14 mouse cellular contexts compared by ENCODE assay signal in genomic region chr19:8747368-8747767, GRCm38 (mm10). TPM values are rescaled to one million over a fixed set of nuclear protein-coding genes. Genes with fewer than 3 reads are reported as not detected.
DNase-seq lines count a peak whose midpoint lies in the region; ATAC-seq and TF ChIP-seq lines count a peak whose summit lies in the region.
"Had no signal": no experiment of that assay in that cellular context is flagged by ENCODE, and none has a peak within 500 bp of the region (broad histone marks: within the 10 kb centered on the region; RNA-seq: fewer than 3 reads in every experiment).

No protein-coding gene starts in this region.

- peak; percentile 64 for TF ChIP-seq CTCF in intestine, postnatal 0 days (IDR thresholded peaks at IDR 0.05; ENCODE audit: low read depth)
- TF ChIP-seq CTCF in CH12.LX (conservative IDR thresholded peaks at IDR 0.05 in 1 of 2, IDR thresholded peaks at IDR 0.05 in 1 of 2; ENCODE audit: low read depth in 2 of 2, low read length in 2 of 2) = peak in 1 of 2 experiments; percentile 53; a peak in 2 of 4 replicates

- no peak overlapping the region for H3K27ac ChIP-seq in intestine, postnatal 0 days (ENCODE audit: low read depth, low read length)
- H3K27ac ChIP-seq in intestine, embryonic 16.5 days (ENCODE audit: low read length) = no peak overlapping the region
- H3K27ac ChIP-seq in CH12.LX (ENCODE audit: insufficient read depth, low read depth) = no peak overlapping the region
- no peak overlapping the region for H3K27ac ChIP-seq in hindbrain, embryonic 13.5 days
- H3K27ac ChIP-seq: stomach, embryonic 15.5 days had no signal

- H3K4me3 ChIP-seq in intestine, postnatal 0 days (ENCODE audit: low read depth, low read length) = no peak overlapping the region
- H3K4me3 ChIP-seq in intestine, embryonic 16.5 days (ENCODE audit: low read length) = no peak overlapping the region
- H3K4me3 ChIP-seq in CH12.LX (replicated peaks in 1 of 3; ENCODE audit: low read depth in 2 of 3, low read length in 2 of 3, poor library complexity in 1 of 3) = no peak overlapping the region
- H3K4me3 ChIP-seq in hindbrain, embryonic 13.5 days = no peak overlapping the region
- H3K4me3 ChIP-seq: stomach, embryonic 15.5 days had no signal

- DNase-seq in 3T3-L1 (ENCODE audit: low read depth, low spot score) = peak; percentile 72
- no peak for DNase-seq in CH12.LX (ENCODE audit: extremely low read depth)
- DNase-seq: adrenal gland, adult 8-10 months; gastrocnemius, postnatal 10 days; left cerebral cortex, postnatal 4 days; lung, adult 18-20 months; right cerebral cortex, postnatal 25 days had no signal

- 0 out of 2 replicates have a peak, but pooled peaks cover 5% of the 10 kb centered on the region for H3K4me1 ChIP-seq in intestine, postnatal 0 days (replicated peaks; ENCODE audit: control insufficient read depth, insufficient read depth, low read length)
- H3K4me1 ChIP-seq in intestine, embryonic 16.5 days (ENCODE audit: control insufficient read depth, insufficient read depth, low read length) = peaks cover 8% of the 10 kb centered on the region; the same call in 1 of the 2 replicates
- H3K4me1 ChIP-seq in CH12.LX (ENCODE audit: control insufficient read depth in 1 of 2, insufficient read depth in 2 of 2) = peaks cover 4 to 13% of the 10 kb centered on the region in 2 experiments
- peaks cover 9% of the 10 kb centered on the region for H3K4me1 ChIP-seq in hindbrain, embryonic 13.5 days (replicated peaks)

- H3K36me3 ChIP-seq in intestine, postnatal 0 days (ENCODE audit: control insufficient read depth, insufficient read depth) = peaks cover 84% of the 10 kb centered on the region
- peaks cover 34% of the 10 kb centered on the region for H3K36me3 ChIP-seq in intestine, embryonic 16.5 days (ENCODE audit: control insufficient read depth, insufficient read depth, low read length)
- peaks cover 71 to 91% of the 10 kb centered on the region in 2 experiments for H3K36me3 ChIP-seq in CH12.LX (replicated peaks in 1 of 2; ENCODE audit: control insufficient read depth in 1 of 2, insufficient read depth in 1 of 2, low read length in 1 of 2)
- peaks cover 95% of the 10 kb centered on the region for H3K36me3 ChIP-seq in hindbrain, embryonic 13.5 days

- 76% methylated on average over 2 of the region's 2 CpGs for WGBS in intestine, postnatal 0 days
- 79% methylated on average over 2 of the region's 2 CpGs for whole genome bisulfite sequencing in intestine, embryonic 16.5 days
- WGBS in hindbrain, embryonic 13.5 days = 66% methylated on average over 2 of the region's 2 CpGs

- no peak overlapping the region for H3K4me2 ChIP-seq in intestine, postnatal 0 days (replicated peaks; ENCODE audit: low read depth)
- no peak overlapping the region for H3K4me2 ChIP-seq in intestine, embryonic 16.5 days (ENCODE audit: low read depth, low read length)
- no peak overlapping the region for H3K4me2 ChIP-seq in CH12.LX (ENCODE audit: insufficient read depth, low read depth, poor library complexity, severe bottlenecking)
- no peak overlapping the region for H3K4me2 ChIP-seq in hindbrain, embryonic 13.5 days
- H3K4me2 ChIP-seq: midbrain, embryonic 11.5 days; stomach, embryonic 15.5 days had no signal

- H3K9ac ChIP-seq in intestine, postnatal 0 days (ENCODE audit: low read depth, low read length) = no peak overlapping the region
- H3K9ac ChIP-seq in intestine, embryonic 16.5 days (ENCODE audit: low read depth, low read length) = no peak overlapping the region
- H3K9ac ChIP-seq in CH12.LX (ENCODE audit: insufficient read depth, low read depth) = no peak overlapping the region
- no peak overlapping the region for H3K9ac ChIP-seq in hindbrain, embryonic 13.5 days
- H3K9ac ChIP-seq: stomach, embryonic 15.5 days had no signal

- H3K9me3 ChIP-seq in intestine, postnatal 0 days (ENCODE audit: control insufficient read depth) = no peaks in the 10 kb centered on the region
- H3K9me3 ChIP-seq in intestine, embryonic 16.5 days (ENCODE audit: control insufficient read depth, low read length) = no peaks in the 10 kb centered on the region
- no peaks in the 10 kb centered on the region for H3K9me3 ChIP-seq in CH12.LX (replicated peaks; ENCODE audit: low read length)
- H3K9me3 ChIP-seq in hindbrain, embryonic 13.5 days = no peaks in the 10 kb centered on the region
- H3K9me3 ChIP-seq: stomach, embryonic 15.5 days had no signal

- H3K79me2 ChIP-seq in CH12.LX (replicated peaks; ENCODE audit: control insufficient read depth, extremely low read depth, insufficient read depth, poor library complexity, severe bottlenecking) = peaks cover 13% of the 10 kb centered on the region

- no peak for TF ChIP-seq POLR2A in CH12.LX (IDR thresholded peaks at IDR 0.05; ENCODE audit: low read depth, low read length)

- H3K27me3 ChIP-seq in intestine, postnatal 0 days (replicated peaks; ENCODE audit: control insufficient read depth, insufficient read depth, low read length) = no peaks in the 10 kb centered on the region
- H3K27me3 ChIP-seq in intestine, embryonic 16.5 days (replicated peaks; ENCODE audit: control insufficient read depth, insufficient read depth, low read length) = no peaks in the 10 kb centered on the region
- no peaks in the 10 kb centered on the region for H3K27me3 ChIP-seq in CH12.LX (replicated peaks)
- H3K27me3 ChIP-seq in hindbrain, embryonic 13.5 days = no peaks in the 10 kb centered on the region
- H3K27me3 ChIP-seq: stomach, embryonic 15.5 days had no signal

- peak; percentile 22 for TF ChIP-seq RAD21 in CH12.LX (IDR thresholded peaks at IDR 0.05; ENCODE audit: low read depth, low read length)

- TF ChIP-seq EP300 in CH12.LX (IDR thresholded peaks at IDR 0.05; ENCODE audit: low read length) = no peak

- in situ Hi-C loops in CH12.LX (cut with MboI; ENCODE audit: low pct_ligation_motif_present, low pct_unique_long_range_greater_than_20kb, low sequenced_read_pairs) = loop anchor here (25.0 kb wide), 1 partner anchor 365 kb away; no protein-coding TSS in a partner anchor

- no peak for ATAC-seq in intestine, postnatal 0 days
- ATAC-seq in intestine, embryonic 16.5 days = no peak
- peak; percentile 24; the same call in 1 of the 2 replicates for ATAC-seq in erythroblast, adult 5-6 weeks (replicated peaks; ENCODE audit: low FRiP score, poor library complexity, severe bottlenecking)
- ATAC-seq in erythroid progenitor cell, adult 5-6 weeks (replicated peaks; ENCODE audit: low FRiP score, poor library complexity, severe bottlenecking) = no peak
- ATAC-seq in hindbrain, embryonic 13.5 days (ENCODE audit: low FRiP score) = no peak

- dilution Hi-C loops in CH12.LX (cut with MboI; ENCODE audit: extremely low pct_ligation_motif_present, extremely low pct_unique_long_range_greater_than_20kb, low sequenced_read_pairs) = no loop called here

RNA-seq across cellular contexts. Expression of gene Stx5a, which starts 6.2 kb away (rescaled TPM):
- 83.4 and 89.2 TPM in 2 replicates for polyA plus RNA-seq in intestine, postnatal 0 days (2015; fragmentation: Nextera tagmentation; extraction: Ambion mirVana)
- 120 and 124 TPM in 2 replicates for polyA plus RNA-seq in intestine, embryonic 16.5 days (2015; fragmentation: Nextera tagmentation; extraction: Ambion mirVana)
- 47.5 and 48.1 TPM in 2 replicates for total RNA-seq in CH12.LX (2012; rRNA removed)
- 49.1 and 49.7 TPM in 2 replicates for total RNA-seq in CH12.LX (2014; rRNA removed)
- polyA plus RNA-seq in CH12.LX (2012; ENCODE audit: insufficient read length, low read depth) = 35.2 and 39.3 TPM in 2 replicates
- total RNA-seq in erythroblast, adult 5-6 weeks (2015; ENCODE audit: low replicate concordance) = 105 and 119 TPM in 2 replicates
- 161 and 226 TPM in 2 replicates for total RNA-seq in erythroblast, adult 5-6 weeks (2017; ENCODE audit: low replicate concordance)
- total RNA-seq in erythroid progenitor cell, adult 5-6 weeks (2015; ENCODE audit: low replicate concordance) = 67.0 and 97.7 TPM in 2 replicates
- total RNA-seq in erythroid progenitor cell, adult 5-6 weeks (2017; ENCODE audit: low replicate concordance) = 119 and 128 TPM in 2 replicates
- 120 and 128 TPM in 2 replicates for polyA plus RNA-seq in hindbrain, embryonic 13.5 days (2015; fragmentation: Nextera tagmentation; extraction: Ambion mirVana)

RNA-seq across cellular contexts. Expression of gene 1700092M07Rik, which starts 6.8 kb away (rescaled TPM):
- 0.50 and 0.56 TPM in 2 replicates for polyA plus RNA-seq in intestine, postnatal 0 days (2015; fragmentation: Nextera tagmentation; extraction: Ambion mirVana)
- polyA plus RNA-seq in intestine, embryonic 16.5 days (2015; fragmentation: Nextera tagmentation; extraction: Ambion mirVana) = 0.91 and 1.6 TPM in 2 replicates
- 3.8 and 4.8 TPM in 2 replicates for total RNA-seq in CH12.LX (2012; rRNA removed)
- total RNA-seq in CH12.LX (2014; rRNA removed) = 1.0 and 2.4 TPM in 2 replicates
- 3.1 and 4.3 TPM in 2 replicates for polyA plus RNA-seq in CH12.LX (2012; ENCODE audit: insufficient read length, low read depth)
- total RNA-seq in erythroblast, adult 5-6 weeks (2015; ENCODE audit: low replicate concordance) = not detected in 2 replicates
- not detected in 2 replicates for total RNA-seq in erythroblast, adult 5-6 weeks (2017; ENCODE audit: low replicate concordance)
- not detected in 2 replicates for total RNA-seq in erythroid progenitor cell, adult 5-6 weeks (2015; ENCODE audit: low replicate concordance)
- not detected in 2 replicates for total RNA-seq in erythroid progenitor cell, adult 5-6 weeks (2017; ENCODE audit: low replicate concordance)
- 1.9 and 3.0 TPM in 2 replicates for polyA plus RNA-seq in hindbrain, embryonic 13.5 days (2015; fragmentation: Nextera tagmentation; extraction: Ambion mirVana)

RNA-seq across cellular contexts. Expression of gene Nxf1, which starts 9.5 kb away (rescaled TPM):
- polyA plus RNA-seq in intestine, postnatal 0 days (2015; fragmentation: Nextera tagmentation; extraction: Ambion mirVana) = 54.5 and 57.2 TPM in 2 replicates
- polyA plus RNA-seq in intestine, embryonic 16.5 days (2015; fragmentation: Nextera tagmentation; extraction: Ambion mirVana) = 133 and 137 TPM in 2 replicates
- total RNA-seq in CH12.LX (2012; rRNA removed) (66.5 and 83.6 TPM in 2 replicates), CH12.LX (2014; rRNA removed) (101 and 102 TPM in 2 replicates)
- 136 and 160 TPM in 2 replicates for polyA plus RNA-seq in CH12.LX (2012; ENCODE audit: insufficient read length, low read depth)
- total RNA-seq in erythroblast, adult 5-6 weeks (2015; ENCODE audit: low replicate concordance) = 135 and 146 TPM in 2 replicates
- total RNA-seq in erythroblast, adult 5-6 weeks (2017; ENCODE audit: low replicate concordance) = 35.0 and 81.7 TPM in 2 replicates
- 462 and 487 TPM in 2 replicates for total RNA-seq in erythroid progenitor cell, adult 5-6 weeks (2015; ENCODE audit: low replicate concordance)
- 79.9 and 80.3 TPM in 2 replicates for total RNA-seq in erythroid progenitor cell, adult 5-6 weeks (2017; ENCODE audit: low replicate concordance)
- 168 and 170 TPM in 2 replicates for polyA plus RNA-seq in hindbrain, embryonic 13.5 days (2015; fragmentation: Nextera tagmentation; extraction: Ambion mirVana)

RNA-seq across cellular contexts. Expression of gene Wdr74, which starts 11.7 kb away (rescaled TPM):
- polyA plus RNA-seq in intestine, postnatal 0 days (2015; fragmentation: Nextera tagmentation; extraction: Ambion mirVana) = 32.8 and 33.4 TPM in 2 replicates
- 78.1 and 88.7 TPM in 2 replicates for polyA plus RNA-seq in intestine, embryonic 16.5 days (2015; fragmentation: Nextera tagmentation; extraction: Ambion mirVana)
- 133 and 179 TPM in 2 replicates for total RNA-seq in CH12.LX (2012; rRNA removed)
- 182 and 203 TPM in 2 replicates for total RNA-seq in CH12.LX (2014; rRNA removed)
- polyA plus RNA-seq in CH12.LX (2012; ENCODE audit: insufficient read length, low read depth) = 208 and 235 TPM in 2 replicates
- total RNA-seq in erythroblast, adult 5-6 weeks (2015; ENCODE audit: low replicate concordance) = 7.9 and 61.9 TPM in 2 replicates
- total RNA-seq in erythroblast, adult 5-6 weeks (2017; ENCODE audit: low replicate concordance) = 15.3 and 18.3 TPM in 2 replicates
- 22.0 and 28.9 TPM in 2 replicates for total RNA-seq in erythroid progenitor cell, adult 5-6 weeks (2015; ENCODE audit: low replicate concordance)
- total RNA-seq in erythroid progenitor cell, adult 5-6 weeks (2017; ENCODE audit: low replicate concordance) = 10.7 and 15.0 TPM in 2 replicates
- polyA plus RNA-seq in hindbrain, embryonic 13.5 days (2015; fragmentation: Nextera tagmentation; extraction: Ambion mirVana) = 82.6 and 89.9 TPM in 2 replicates

RNA-seq across cellular contexts. Expression of gene Tmem223, which starts 23.4 kb away (rescaled TPM):
- polyA plus RNA-seq in intestine, postnatal 0 days (2015; fragmentation: Nextera tagmentation; extraction: Ambion mirVana) = 136 and 137 TPM in 2 replicates
- 161 and 164 TPM in 2 replicates for polyA plus RNA-seq in intestine, embryonic 16.5 days (2015; fragmentation: Nextera tagmentation; extraction: Ambion mirVana)
- 56.5 and 58.7 TPM in 2 replicates for total RNA-seq in CH12.LX (2012; rRNA removed)
- total RNA-seq in CH12.LX (2014; rRNA removed) = 86.6 and 106 TPM in 2 replicates
- polyA plus RNA-seq in CH12.LX (2012; ENCODE audit: insufficient read length, low read depth) = 43.3 and 45.7 TPM in 2 replicates
- total RNA-seq in erythroblast, adult 5-6 weeks (2015; ENCODE audit: low replicate concordance) = 9.4 and 11.0 TPM in 2 replicates
- 3.1 and 6.8 TPM in 2 replicates for total RNA-seq in erythroblast, adult 5-6 weeks (2017; ENCODE audit: low replicate concordance)
- 25.9 and 40.7 TPM in 2 replicates for total RNA-seq in erythroid progenitor cell, adult 5-6 weeks (2015; ENCODE audit: low replicate concordance)
- 11.0 and 21.9 TPM in 2 replicates for total RNA-seq in erythroid progenitor cell, adult 5-6 weeks (2017; ENCODE audit: low replicate concordance)
- polyA plus RNA-seq in hindbrain, embryonic 13.5 days (2015; fragmentation: Nextera tagmentation; extraction: Ambion mirVana) = 257 and 258 TPM in 2 replicates
